Mouse (Mus musculus) kidney, adult 2 months (tissue): ENCODE measurements around the gene Ankrd11.

Experiments used
- CTCF ChIP-seq: fragments of 200-500 bp; conservative IDR thresholded peaks from 2 replicates; pipeline ENCODE4 v1.5.1; 2011; ENCODE audit warnings: low read depth, mild to moderate bottlenecking, control low read depth, low read length, moderate library complexity, mixed read lengths; ENCODE audit not compliant: insufficient read depth, insufficient read length
- POLR2A ChIP-seq: fragments of 200-500 bp; IDR thresholded peaks from one replicate; pipeline ENCODE4 v1.6.1; 2011; ENCODE audit warnings: low read depth, low read length, control low read depth

DNA sequence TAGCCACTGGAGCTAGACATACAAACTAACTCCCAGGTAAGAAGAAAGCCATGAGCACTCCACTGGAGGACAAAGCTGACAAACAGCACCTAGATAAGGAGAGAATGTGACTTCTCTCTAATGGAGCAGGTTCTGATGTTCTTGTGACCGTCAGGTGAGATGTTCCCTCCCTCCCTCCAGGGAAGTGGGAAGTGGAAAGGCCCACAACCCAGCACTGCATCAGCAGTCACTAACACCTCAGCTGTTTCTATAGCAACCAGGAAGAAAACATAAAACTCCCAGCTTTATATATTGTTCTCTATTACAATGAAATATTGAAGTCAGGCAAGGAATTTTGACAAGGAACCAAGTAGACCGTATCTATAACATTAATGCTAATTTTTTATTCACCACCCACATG lies 22.0 kb downstream of the Ankrd11 start:
- no peak for TF ChIP-seq POLR2A
- no peak for TF ChIP-seq CTCF
